Mouse (Mus musculus) naive thymus-derived CD4-positive, alpha-beta T cell, adult 2 months (primary cell): ENCODE data around the gene Grhl1.
A peak's percentile ranks its signal among the peaks of the same experiment; 100 is the strongest.

ENCODE experiments used
- DNase-seq: peaks from one replicate; pipeline ENCODE4 v3.0.0-alpha.2; 2011; ENCODE audit warnings: low read depth

Gene Grhl1

DNA sequence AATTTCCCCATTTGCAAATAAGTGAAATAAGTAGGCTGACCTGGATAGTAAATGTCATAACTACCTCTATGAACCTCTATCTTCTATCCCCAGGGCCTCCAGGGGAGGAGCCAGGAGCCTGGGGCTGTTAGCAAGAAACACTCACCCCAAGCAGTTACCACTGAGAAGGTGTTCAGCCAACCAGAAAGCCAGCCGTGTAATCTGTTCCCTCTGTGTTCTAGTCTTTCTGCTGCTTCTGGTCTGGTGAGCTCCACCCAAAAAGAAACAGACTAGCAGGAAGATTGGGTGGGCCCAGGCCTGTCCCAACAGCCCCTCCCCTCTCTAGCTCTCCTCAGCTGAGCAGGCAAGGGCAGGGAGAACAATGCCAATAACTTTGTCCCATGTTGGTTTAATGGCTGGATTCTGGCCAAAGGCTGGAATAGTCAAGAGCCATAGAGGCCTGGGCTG, 72.1 kb downstream of the Grhl1 start:
- DNase-seq, result no peak

DNA sequence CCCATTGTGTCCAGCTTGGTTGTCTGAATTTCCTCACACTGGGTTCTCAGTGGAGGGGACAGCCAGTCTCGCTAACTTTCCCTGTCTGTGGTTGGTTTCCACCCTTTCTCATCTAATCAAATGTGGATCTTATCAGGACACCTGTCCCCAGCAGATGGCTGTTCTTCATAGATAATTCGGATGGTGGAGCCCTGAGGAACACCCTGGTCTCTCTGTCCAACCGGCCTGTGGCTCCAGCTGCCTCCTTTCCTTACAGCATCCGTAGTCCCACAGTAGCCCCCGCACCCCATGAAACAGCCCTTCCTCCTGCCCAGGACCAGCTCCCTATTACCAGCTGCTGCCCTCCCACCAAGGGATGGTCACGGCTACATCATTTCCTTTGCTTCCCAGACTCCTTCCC, 73.8 kb downstream of the Grhl1 start:
- no peak for DNase-seq

DNA sequence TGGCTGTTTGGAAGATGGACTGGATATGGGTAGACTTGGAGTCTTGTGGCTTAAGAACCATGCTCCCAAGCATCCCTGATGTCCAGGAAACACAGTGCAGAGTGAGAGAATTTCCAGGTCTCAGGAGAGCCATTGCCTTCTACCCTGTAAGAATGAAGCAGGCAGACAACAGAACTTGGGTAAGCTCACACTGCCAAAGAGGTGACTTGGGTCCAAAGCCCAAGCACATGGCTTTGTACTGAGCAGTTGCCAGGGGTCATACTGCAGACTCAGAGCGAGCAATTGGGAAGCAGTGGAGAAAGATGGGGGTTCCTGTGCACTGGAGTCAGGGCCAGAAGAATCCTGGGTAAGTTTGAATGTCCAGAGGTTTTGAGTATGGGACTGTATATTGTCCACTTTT, 76.0 kb downstream of the Grhl1 start:
- DNase-seq, result no peak

DNA sequence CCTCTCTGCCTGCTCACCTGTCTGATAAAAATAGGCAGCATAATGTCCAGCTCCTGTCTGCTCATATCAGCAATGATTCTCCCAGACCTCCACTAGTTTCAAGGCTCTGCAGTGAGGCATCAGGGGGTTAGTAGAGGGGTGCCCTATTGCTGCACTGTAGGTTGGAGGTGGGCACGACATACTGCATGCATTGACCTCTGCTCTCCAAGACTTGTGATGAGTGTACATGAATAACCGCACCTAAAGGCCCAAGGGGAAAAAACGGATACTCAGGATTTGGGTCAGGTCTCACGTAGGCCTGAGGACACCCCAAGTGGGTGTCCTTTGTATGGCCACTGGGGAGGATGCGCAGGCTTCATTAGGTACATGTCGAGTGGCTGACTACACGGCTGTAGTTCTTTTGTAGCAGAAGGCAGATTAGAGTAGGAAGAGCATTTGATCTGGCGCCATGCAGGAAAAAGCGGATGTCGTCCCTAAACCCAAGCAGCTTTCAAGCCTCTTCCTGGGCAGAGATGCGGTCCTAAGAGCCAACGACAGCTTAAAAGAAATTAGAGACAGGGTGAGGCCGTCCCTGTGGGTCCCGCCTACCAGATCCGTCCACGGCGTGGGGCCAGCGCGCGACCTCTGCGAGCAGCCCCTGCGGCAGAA, 78.5 kb downstream of the Grhl1 start:
- DNase-seq, result no peak

DNA sequence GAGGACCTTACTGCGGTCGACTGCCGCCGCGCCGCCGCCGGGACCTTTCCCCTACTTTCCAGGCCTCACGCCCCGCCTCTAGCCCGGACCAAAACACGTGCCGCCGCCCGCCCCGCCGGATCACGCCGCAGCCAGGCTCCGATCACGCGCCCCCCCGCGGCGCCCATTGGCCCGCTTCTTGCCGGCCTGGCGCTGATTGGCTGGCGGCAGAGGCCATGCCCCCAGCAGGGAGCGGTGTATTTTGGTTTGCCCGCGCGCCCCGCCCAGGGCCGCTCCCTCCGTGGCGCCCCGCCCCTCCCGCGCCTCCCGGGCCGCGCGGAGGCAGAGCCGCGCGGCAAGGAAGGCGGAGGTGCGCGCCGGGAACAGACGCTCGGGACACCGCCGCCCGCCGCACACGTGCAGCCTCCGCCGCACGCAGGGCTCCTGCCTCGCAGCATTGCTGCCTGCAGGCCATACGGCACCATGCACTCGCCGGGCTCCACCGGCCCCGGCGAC, 79.0 kb downstream of the Grhl1 start, which contains the start of gene Klf11:
TSS of gene Klf11 (plus strand) at position 212 of the 495 bp plus-strand sequence.
- DNase-seq, result peak; percentile 97

DNA sequence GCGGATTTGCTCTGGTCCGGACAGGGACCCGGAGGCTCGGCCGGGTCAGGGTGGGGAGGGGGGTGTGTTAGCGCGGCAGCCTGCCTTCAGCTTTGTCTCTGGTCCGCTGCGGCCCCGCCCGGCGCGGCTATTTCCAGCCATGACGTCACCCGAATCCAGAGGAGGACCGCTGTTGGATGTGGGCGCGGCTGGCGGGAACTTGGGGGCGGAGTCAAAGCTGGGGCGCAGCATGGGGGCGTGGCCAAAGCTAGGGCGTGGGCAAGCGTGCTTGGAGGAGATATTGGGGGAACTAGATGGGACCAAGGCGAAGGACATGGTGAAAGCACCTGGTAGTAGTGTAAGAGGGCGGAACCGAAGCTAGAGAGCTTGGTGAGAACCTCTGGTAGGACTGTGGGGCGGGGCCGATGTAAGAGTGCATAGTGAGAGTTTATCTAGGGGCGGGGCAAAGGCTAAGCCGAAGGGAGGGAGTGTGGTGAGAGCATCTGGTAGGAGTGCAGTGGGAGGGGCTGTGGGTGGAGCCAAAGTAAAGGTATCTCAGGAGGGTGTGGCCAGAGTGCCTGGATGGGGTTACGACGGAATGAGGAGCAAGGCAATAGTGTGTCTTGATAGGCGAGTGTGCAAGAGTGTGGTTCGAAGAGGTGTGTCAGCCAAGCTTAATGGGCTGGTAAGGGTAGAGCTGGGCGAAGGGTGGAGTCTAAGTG, 79.7 kb downstream of the Grhl1 start:
- peak; percentile 96 for DNase-seq

DNA sequence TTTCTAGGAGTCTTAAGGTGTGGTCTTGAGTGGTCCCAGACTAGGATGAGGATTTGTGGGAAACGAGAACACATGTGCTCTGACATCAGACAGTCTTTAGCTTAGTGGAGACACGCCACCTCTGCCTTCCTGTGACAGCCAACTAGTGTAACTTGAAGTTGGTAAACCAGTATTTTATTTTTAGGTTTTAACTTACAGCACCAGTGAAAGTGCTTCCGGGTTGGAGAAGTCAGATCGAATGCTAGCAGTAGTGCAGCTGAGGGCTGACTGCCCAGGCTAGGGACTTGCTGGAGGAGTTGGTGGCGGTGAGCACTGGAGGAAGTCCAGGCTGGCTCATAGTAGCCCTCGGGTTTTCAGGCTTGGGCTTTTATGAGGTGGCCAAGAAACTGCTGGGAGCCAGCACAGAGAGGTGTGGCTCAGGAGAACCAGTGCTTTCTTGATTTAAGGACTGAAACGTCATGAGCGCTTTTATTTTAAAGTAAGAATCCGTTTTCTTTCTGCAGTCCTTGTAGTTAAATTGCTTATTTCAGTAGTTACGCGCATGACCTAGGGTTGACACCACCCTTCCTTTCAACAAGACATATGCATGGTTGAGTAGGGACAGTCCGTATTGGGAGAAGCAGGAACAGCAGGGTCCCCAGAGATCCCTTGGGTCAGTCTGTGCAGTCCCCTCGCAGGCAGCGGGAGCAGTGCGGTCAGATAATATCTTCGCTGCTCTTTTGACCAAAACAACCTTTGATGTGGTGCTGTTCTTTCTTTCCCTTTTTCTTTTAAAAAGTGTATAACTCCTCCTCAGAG, 82.2 kb downstream of the Grhl1 start:
- no peak for DNase-seq

DNA sequence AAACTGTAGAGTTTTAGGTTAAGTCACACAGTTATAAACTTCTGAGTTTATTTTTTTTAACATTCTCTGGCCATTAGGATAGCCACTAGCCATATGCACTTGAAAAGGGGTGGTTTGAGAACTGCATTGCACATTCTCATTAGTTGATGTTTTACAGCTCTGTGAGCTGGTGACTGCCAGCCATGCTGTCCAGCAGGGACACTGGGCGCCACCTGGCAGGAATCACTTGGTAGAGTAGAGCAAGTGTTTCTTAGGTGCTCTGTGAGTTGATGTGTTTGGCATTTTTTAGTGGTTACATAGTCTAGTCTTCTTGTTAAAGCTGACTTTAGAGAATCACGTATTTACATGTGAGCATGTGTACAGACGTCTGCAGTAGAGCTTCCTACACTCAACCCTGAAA, 84.4 kb downstream of the Grhl1 start:
- no peak for DNase-seq

DNA sequence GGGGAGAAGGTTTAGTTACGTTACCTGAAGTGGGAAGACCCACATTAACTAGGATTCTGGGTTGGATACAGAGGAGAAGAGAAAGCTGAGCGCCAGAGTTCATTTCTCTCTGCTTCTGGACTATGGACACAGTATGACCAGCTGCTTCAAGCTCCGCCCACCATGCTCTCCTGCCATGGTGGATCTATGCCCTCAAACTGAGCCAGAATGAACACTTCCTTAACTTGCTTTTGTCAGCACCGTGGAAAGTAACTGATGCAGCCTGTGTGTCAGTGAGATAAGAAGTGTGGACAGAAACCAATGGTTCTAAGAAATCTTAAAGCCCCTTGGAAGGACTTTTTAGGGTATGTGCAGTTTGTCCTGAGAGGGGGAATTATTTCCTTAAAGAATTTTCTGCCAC, 86.9 kb downstream of the Grhl1 start:
- no peak for DNase-seq

DNA sequence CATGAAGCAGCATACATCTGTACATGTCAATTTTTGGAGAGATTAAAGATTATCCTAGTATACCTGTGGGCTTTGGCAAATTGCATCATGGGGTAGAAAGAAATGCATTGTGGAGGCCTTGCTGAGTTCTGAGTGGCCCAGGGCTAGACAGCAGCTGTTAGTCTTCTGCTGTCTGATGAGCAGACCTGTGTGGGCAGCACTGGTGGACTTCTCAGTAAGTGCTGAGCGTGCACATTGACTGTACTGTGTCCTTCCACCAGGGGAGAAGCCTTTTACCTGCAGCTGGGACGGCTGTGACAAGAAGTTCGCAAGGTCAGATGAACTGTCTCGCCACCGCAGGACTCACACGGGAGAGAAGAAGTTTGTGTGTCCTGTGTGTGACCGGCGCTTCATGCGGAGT, 87.8 kb downstream of the Grhl1 start:
- no peak for DNase-seq

DNA sequence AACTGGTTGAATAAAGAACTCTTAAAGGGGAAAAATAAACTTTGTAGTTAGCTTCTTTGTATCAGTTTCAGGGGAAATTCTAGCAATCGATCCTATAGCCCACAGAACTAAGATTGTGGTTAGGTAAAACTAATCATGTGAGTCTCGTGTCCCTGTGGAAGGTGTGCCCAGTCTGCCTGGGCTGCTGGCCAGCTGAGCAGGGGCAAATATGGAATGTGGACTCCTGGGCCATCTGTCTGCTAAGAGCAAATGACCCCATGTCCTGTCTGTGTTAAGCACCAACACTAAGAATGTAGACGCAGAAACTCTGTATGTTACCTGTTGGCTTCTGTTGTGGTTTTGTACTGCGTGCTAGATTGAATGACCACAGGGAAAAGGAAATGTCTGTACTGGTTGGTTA, 89.0 kb downstream of the Grhl1 start:
- DNase-seq, result no peak

DNA sequence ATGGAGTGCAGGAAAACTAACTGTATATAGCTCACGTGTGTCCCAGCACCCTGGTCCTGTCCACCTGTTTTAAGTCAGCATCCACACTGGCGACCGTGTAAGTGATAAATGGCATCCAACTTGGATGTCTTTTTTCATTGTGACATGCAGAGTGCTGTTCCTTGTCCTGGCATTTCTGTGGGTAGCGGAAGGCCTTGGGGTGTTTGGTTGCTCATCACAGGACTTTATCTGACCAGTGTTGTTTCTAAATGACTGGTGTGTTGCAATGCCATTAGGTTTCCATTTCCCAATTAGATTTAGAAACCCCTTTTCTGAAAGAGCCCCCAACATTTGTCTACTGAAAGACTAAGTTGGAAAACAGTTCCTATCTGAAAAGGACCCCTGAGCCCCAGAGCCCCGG, 90.0 kb downstream of the Grhl1 start:
- DNase-seq, result no peak
